Mouse (Mus musculus) activated CD4-positive, CD25-positive, alpha-beta regulatory T cell, adult 9 weeks (primary cell): ENCODE results near the gene Irs4. TPM values are rescaled to one million over a fixed set of nuclear protein-coding genes. Genes with fewer than 3 reads are reported as not detected.

Experiments
- polyA plus RNA-seq: library from polyadenylated mRNA; unstranded; fragments of 100-300 nt; shearing (Covaris generic); gene quantifications from one replicate; pipeline ENCODE4 v1.2.1, GENCODE M21; 2017

The Irs4 gene
- not detected for polyA plus RNA-seq

DNA sequence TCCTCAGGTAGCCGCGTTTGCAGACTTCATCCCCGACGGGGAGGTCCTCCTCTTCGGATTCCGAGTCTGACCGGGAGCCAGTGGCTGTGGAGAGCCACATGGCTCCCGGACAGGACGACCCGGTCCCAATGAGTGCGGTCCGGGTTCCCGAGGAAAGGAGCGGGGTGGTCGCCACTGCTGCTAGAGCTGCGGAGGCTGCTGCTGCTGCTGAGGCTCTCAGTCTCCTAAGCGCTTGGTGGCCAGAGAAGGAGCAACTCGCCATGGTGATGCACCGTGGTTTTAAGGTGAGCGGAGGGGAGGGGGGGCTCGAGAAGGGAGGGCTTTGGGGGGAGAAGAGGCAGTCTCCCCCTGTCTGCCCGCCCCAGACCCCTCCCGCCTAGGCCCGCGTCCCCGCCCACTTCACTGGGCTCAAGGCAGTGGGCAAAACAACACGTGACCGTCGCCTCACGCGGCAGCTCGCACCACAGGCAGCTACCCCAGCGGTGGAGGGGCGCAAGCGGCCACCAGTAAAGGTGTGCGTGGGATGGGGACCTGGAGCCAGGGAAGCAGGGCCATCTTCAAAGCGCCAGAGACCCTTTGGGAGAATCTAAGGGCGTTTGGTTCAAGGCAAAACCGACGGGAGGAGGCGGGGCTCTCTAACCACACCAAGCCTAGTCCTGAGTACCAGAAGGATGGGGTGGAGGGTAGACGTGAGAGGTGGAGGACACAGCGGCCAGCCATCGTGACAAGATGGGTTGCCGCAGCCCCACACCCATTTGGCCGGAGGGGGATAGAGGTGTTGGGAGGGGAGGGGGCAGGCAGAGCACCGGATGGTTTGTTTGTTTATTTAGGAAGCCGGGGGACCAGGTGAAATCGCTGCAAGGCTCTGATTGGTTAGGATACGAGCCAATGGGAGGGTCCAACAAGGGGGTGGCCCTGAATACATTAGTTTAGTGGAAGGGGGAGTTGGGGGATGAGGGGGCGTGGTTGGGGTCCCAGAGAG, at the start of gene Irs4:
TSS of gene Irs4 (minus strand) at position 327 of the 982 bp plus-strand sequence.

Other genes starting within 250 kb of the Irs4 start
- gene Col4a5, start 249.9 kb downstream of the Irs4 start, polyA plus RNA-seq = not detected
- not detected for gene Gm15294, start 150.0 kb upstream of the Irs4 start, polyA plus RNA-seq